Comparison of ENCODE assay signal across 8 mouse cellular contexts in genomic region chr9:79792841-79793835, GRCm38 (mm10). TPM values are rescaled to one million over a fixed set of nuclear protein-coding genes. Genes with fewer than 3 reads are reported as not detected.
DNase-seq lines count a peak whose midpoint lies in the region; ATAC-seq and TF ChIP-seq lines count a peak whose summit lies in the region.

Gene Tmem30a (minus strand): TSS chr9:79793507.

- no peak for TF ChIP-seq CTCF in bone marrow, adult 2 months (IDR thresholded peaks at IDR 0.05; ENCODE audit: control insufficient read depth, insufficient read depth, low read length)
- TF ChIP-seq CTCF in midbrain, postnatal 0 days (IDR thresholded peaks at IDR 0.05) = no peak

- peak within 1 kb of the TSS; percentile 59 for H3K4me2 ChIP-seq in embryonic facial prominence, embryonic 15.5 days (replicated peaks)
- peak within 1 kb of the TSS; percentile 66 for H3K4me2 ChIP-seq in limb, embryonic 14.5 days (replicated peaks; ENCODE audit: low read depth, low read length, severe bottlenecking)
- peak within 1 kb of the TSS; percentile 58 for H3K4me2 ChIP-seq in midbrain, postnatal 0 days (ENCODE audit: low read depth, low read length, poor library complexity, severe bottlenecking)

- DNase-seq in 416B (ENCODE audit: low read depth) = peak; percentile 99
- peak; percentile 93 for DNase-seq in heart, adult 8-10 months (ENCODE audit: low spot score)
- DNase-seq in kidney, adult 9 months = peak; percentile 96
- DNase-seq in limb, embryonic 14.5 days (ENCODE audit: low spot score) = peak; percentile 97
- DNase-seq in midbrain, postnatal 0 days (ENCODE audit: low spot score) = peak; percentile 99
- DNase-seq in spleen, postnatal 14 days (ENCODE audit: low spot score in 2 of 2) = peak; percentile 74 to 84

- no peaks in the 10 kb centered on the region for H3K9me3 ChIP-seq in embryonic facial prominence, embryonic 15.5 days (replicated peaks)
- H3K9me3 ChIP-seq in limb, embryonic 14.5 days (ENCODE audit: control insufficient read depth, low read length) = no peaks in the 10 kb centered on the region
- no peaks in the 10 kb centered on the region for H3K9me3 ChIP-seq in midbrain, postnatal 0 days (ENCODE audit: low read length)

- H3K9ac ChIP-seq in embryonic facial prominence, embryonic 15.5 days = peak within 1 kb of the TSS; percentile 91
- H3K9ac ChIP-seq in limb, embryonic 14.5 days (ENCODE audit: low read depth, low read length, severe bottlenecking) = peak within 1 kb of the TSS; percentile 87
- H3K9ac ChIP-seq in midbrain, postnatal 0 days (replicated peaks; ENCODE audit: low read length, poor library complexity, severe bottlenecking) = peak within 1 kb of the TSS; percentile 86

- peak; percentile 98 for ATAC-seq in embryonic facial prominence, embryonic 15.5 days (ENCODE audit: insufficient number of reproducible peaks, low FRiP score, low TSS enrichment, low read depth)
- ATAC-seq in limb, embryonic 14.5 days (ENCODE audit: low FRiP score, low read depth) = peak; percentile 97
- ATAC-seq in midbrain, postnatal 0 days (ENCODE audit: low FRiP score) = peak; percentile 99

- TF ChIP-seq POLR2A in bone marrow, adult 2 months (IDR thresholded peaks at IDR 0.05; ENCODE audit: borderline replicate concordance, control insufficient read depth, low read depth, low read length) = peak; percentile 63; the same call in 1 of the 2 replicates
- peak; percentile 70; the same call in 1 of the 2 replicates for TF ChIP-seq POLR2A in limb, embryonic 14.5 days (IDR thresholded peaks at IDR 0.05; ENCODE audit: borderline replicate concordance, extremely low read depth, insufficient read depth, insufficient read length)

- no peaks in the 10 kb centered on the region for H3K36me3 ChIP-seq in embryonic facial prominence, embryonic 15.5 days
- H3K36me3 ChIP-seq in limb, embryonic 14.5 days (ENCODE audit: control insufficient read depth, insufficient read depth, low read length) = no peaks in the 10 kb centered on the region
- H3K36me3 ChIP-seq in midbrain, postnatal 0 days (ENCODE audit: insufficient read depth, low read length) = no peaks in the 10 kb centered on the region

- peak within 1 kb of the TSS; percentile 97 for H3K27ac ChIP-seq in bone marrow, adult 2 months (ENCODE audit: control insufficient read depth, insufficient read depth, low read depth, low read length, poor library complexity)
- H3K27ac ChIP-seq in embryonic facial prominence, embryonic 15.5 days (replicated peaks) = peak within 1 kb of the TSS; percentile 96
- peak within 1 kb of the TSS; percentile 92 for H3K27ac ChIP-seq in limb, embryonic 14.5 days (replicated peaks; ENCODE audit: low read depth, low read length)
- H3K27ac ChIP-seq in midbrain, postnatal 0 days (ENCODE audit: low read depth, low read length) = peak within 1 kb of the TSS; percentile 79

- H3K4me1 ChIP-seq in bone marrow, adult 2 months (ENCODE audit: control insufficient read depth, insufficient read depth, low read length) = no peaks in the 10 kb centered on the region; the same call in 1 of the 2 replicates
- peaks cover 7% of the 10 kb centered on the region; the same call in 1 of the 2 replicates for H3K4me1 ChIP-seq in embryonic facial prominence, embryonic 15.5 days
- peaks cover 9% of the 10 kb centered on the region for H3K4me1 ChIP-seq in limb, embryonic 14.5 days (ENCODE audit: control insufficient read depth, insufficient read depth, low read length)
- H3K4me1 ChIP-seq in midbrain, postnatal 0 days (ENCODE audit: insufficient read depth, low read length) = peaks cover 5% of the 10 kb centered on the region; the same call in 1 of the 2 replicates

- H3K4me3 ChIP-seq in bone marrow, adult 2 months (replicated peaks; ENCODE audit: control insufficient read depth, low read depth, low read length) = peak within 1 kb of the TSS; percentile 100
- peak within 1 kb of the TSS; percentile 98 for H3K4me3 ChIP-seq in embryonic facial prominence, embryonic 15.5 days (replicated peaks)
- H3K4me3 ChIP-seq in limb, embryonic 14.5 days (replicated peaks; ENCODE audit: low read length) = peak within 1 kb of the TSS; percentile 96
- H3K4me3 ChIP-seq in midbrain, postnatal 0 days (ENCODE audit: low read depth, low read length) = peak within 1 kb of the TSS; percentile 76

- no peaks in the 10 kb centered on the region for H3K27me3 ChIP-seq in embryonic facial prominence, embryonic 15.5 days
- H3K27me3 ChIP-seq in limb, embryonic 14.5 days (ENCODE audit: control insufficient read depth, insufficient read depth, low read length) = no peaks in the 10 kb centered on the region
- H3K27me3 ChIP-seq in midbrain, postnatal 0 days (ENCODE audit: insufficient read depth, low read length) = no peaks in the 10 kb centered on the region

- under 1% methylated on average over 91 of the region's 91 CpGs for WGBS in bone marrow, adult 2 months
- under 1% methylated on average over 80 of the region's 91 CpGs for WGBS in embryonic facial prominence, embryonic 15.5 days
- under 1% methylated on average over 81 of the region's 91 CpGs for WGBS in limb, embryonic 14.5 days
- WGBS in midbrain, postnatal 0 days = under 1% methylated on average over 89 of the region's 91 CpGs

RNA-seq across cellular contexts. Expression of gene Tmem30a, which starts in this region (rescaled TPM):
- 13.1 and 19.3 TPM in 2 replicates for polyA plus RNA-seq in bone marrow, adult 2 months (2011; ENCODE audit: insufficient read depth, insufficient read length, low replicate concordance, missing spikeins)
- polyA plus RNA-seq in embryonic facial prominence, embryonic 15.5 days (2015; fragmentation: Nextera tagmentation; extraction: Ambion mirVana) = 65.1 and 68.5 TPM in 2 replicates
- total RNA-seq in heart, adult 8-10 months (2022) = 10 to 100 TPM; 65.8 to 70.2 (median 67.9) TPM
- 34.9 and 35.6 TPM in 2 replicates for polyA plus RNA-seq in limb, embryonic 14.5 days (2012; rRNA removed)
- 52.8 and 53.4 TPM in 2 replicates for polyA plus RNA-seq in limb, embryonic 14.5 days (2014; fragmentation: Nextera tagmentation; extraction: Ambion mirVana)
- total RNA-seq in midbrain, postnatal 0 days (2014; rRNA removed) = 182 TPM in 2 replicates
- polyA plus RNA-seq in midbrain, postnatal 0 days (2015; fragmentation: Nextera tagmentation; extraction: Ambion mirVana) = 120 and 126 TPM in 2 replicates

Comparison
In these comparisons a context has a peak if more than half of its experiments do, and no peak if none do; other contexts are left out.
1. Peak in every context shown above with its lines: DNase-seq, ATAC-seq, H3K4me3 ChIP-seq and H3K27ac ChIP-seq.